Mouse (Mus musculus) CH12.LX (cell line): Measurements from ENCODE around the gene Thumpd3. TPM values are rescaled to one million over a fixed set of nuclear protein-coding genes. Genes with fewer than 3 reads are reported as not detected.

ENCODE experiments used
- DNase-seq: peaks from one replicate; pipeline ENCODE4 v3.0.0-alpha.2; 2013; ENCODE audit errors: extremely low read depth
- H3K27ac ChIP-seq: 2 replicates; pipeline ENCODE4 v1.5.1; 2012; ENCODE audit warnings: low read depth, mild to moderate bottlenecking, control low read depth, moderate library complexity; ENCODE audit not compliant: insufficient read depth
- H3K27me3 ChIP-seq: replicated peaks from 2 replicates; pipeline ENCODE3; 2012; ENCODE audit warnings: inconsistent platforms
- H3K36me3 ChIP-seq, 2 experiments: replicated peaks in 1 of 2; 2 replicates each; pipeline versions ENCODE3 to v1.6.1; 2012; ENCODE audit warnings: inconsistent platforms in 1 of 2, low read length in 1 of 2, mild to moderate bottlenecking in 1 of 2, mixed read lengths in 1 of 2, moderate library complexity in 1 of 2; ENCODE audit not compliant: control insufficient read depth in 1 of 2, insufficient read depth in 1 of 2
- H3K4me1 ChIP-seq, 2 experiments: 2 replicates each; pipeline ENCODE4 v1.6.1; 2012; ENCODE audit warnings: inconsistent platforms in 1 of 2, moderate library complexity in 1 of 2; ENCODE audit not compliant: insufficient read depth in 2 of 2, control insufficient read depth in 1 of 2
- H3K4me2 ChIP-seq: 2 replicates; pipeline ENCODE4 v1.6.1; 2012; ENCODE audit warnings: low read depth, mild to moderate bottlenecking, control low read depth; ENCODE audit not compliant: poor library complexity, insufficient read depth, severe bottlenecking
- H3K4me3 ChIP-seq, 3 experiments: fragments of 150-350 bp in 1 of 3; sonication (generic) in 1 of 3; replicated peaks in 1 of 3; 2 replicates each; pipeline versions ENCODE3 to v1.5.1; 2011 to 2012; ENCODE audit warnings: low read depth in 2 of 3, low read length in 2 of 3, mild to moderate bottlenecking in 2 of 3, moderate library complexity in 2 of 3, control low read depth in 1 of 3, improper control_type of control experiment in 1 of 3, inconsistent platforms in 1 of 3, mixed read lengths in 1 of 3; ENCODE audit not compliant: poor library complexity in 1 of 3
- H3K79me2 ChIP-seq: replicated peaks from 2 replicates; pipeline ENCODE4 v1.6.1; 2012; ENCODE audit warnings: mild to moderate bottlenecking, moderate library complexity; ENCODE audit not compliant: control insufficient read depth, poor library complexity, insufficient read depth, severe bottlenecking; ENCODE audit errors: extremely low read depth
- H3K9ac ChIP-seq: 2 replicates; pipeline ENCODE4 v1.6.1; 2012; ENCODE audit warnings: low read depth, mild to moderate bottlenecking, control low read depth, moderate library complexity; ENCODE audit not compliant: insufficient read depth
- H3K9me3 ChIP-seq: replicated peaks from 2 replicates; pipeline ENCODE3; 2012; ENCODE audit warnings: low read length, inconsistent platforms, mixed read lengths
- BHLHE40 ChIP-seq: IDR thresholded peaks from 2 replicates; pipeline ENCODE4 v1.6.1; 2011; ENCODE audit warnings: mild to moderate bottlenecking, low read depth, low read length, improper control_type of control experiment
- CHD1 ChIP-seq: IDR thresholded peaks from 2 replicates; pipeline ENCODE4 v1.6.1; 2012; ENCODE audit warnings: low read depth, low read length, improper control_type of control experiment, inconsistent platforms
- CHD2 ChIP-seq: IDR thresholded peaks from 2 replicates; pipeline ENCODE4 v1.6.1; 2011; ENCODE audit warnings: low read length, improper control_type of control experiment
- E2F4 ChIP-seq: IDR thresholded peaks from 2 replicates; pipeline ENCODE4 v1.6.1; 2011; ENCODE audit warnings: low read depth, low read length, improper control_type of control experiment; ENCODE audit not compliant: insufficient replicate concordance
- ELF1 ChIP-seq: IDR thresholded peaks from 2 replicates; pipeline ENCODE4 v1.6.1; 2014; ENCODE audit warnings: low read depth, mild to moderate bottlenecking, inconsistent platforms, low read length, improper control_type of control experiment
- HCFC1 ChIP-seq: IDR thresholded peaks from 2 replicates; pipeline ENCODE4 v1.6.1; 2012; ENCODE audit warnings: low read depth, mild to moderate bottlenecking, inconsistent platforms, low read length, improper control_type of control experiment
- KAT2A ChIP-seq: IDR thresholded peaks from 2 replicates; pipeline ENCODE4 v1.6.1; 2012; ENCODE audit warnings: low read length, improper control_type of control experiment, inconsistent platforms; ENCODE audit not compliant: insufficient replicate concordance
- MAFK ChIP-seq: IDR thresholded peaks from 2 replicates; pipeline ENCODE4 v1.6.1; 2011; ENCODE audit warnings: low read length, improper control_type of control experiment; ENCODE audit not compliant: insufficient replicate concordance
- MAZ ChIP-seq: IDR thresholded peaks from 2 replicates; pipeline ENCODE4 v1.6.1; 2012; ENCODE audit warnings: low read depth, mild to moderate bottlenecking, inconsistent platforms, low read length, improper control_type of control experiment, moderate library complexity
- MEF2A ChIP-seq: IDR thresholded peaks from 2 replicates; pipeline ENCODE4 v1.6.1; 2014; ENCODE audit warnings: low read depth, mild to moderate bottlenecking, inconsistent platforms, low read length, improper control_type of control experiment, borderline replicate concordance
- MYC ChIP-seq: IDR thresholded peaks from 2 replicates; pipeline ENCODE4 v1.6.1; 2011; ENCODE audit warnings: low read depth, mild to moderate bottlenecking, improper control_type of control experiment, low read length
- NELFE ChIP-seq: IDR thresholded peaks from 2 replicates; pipeline ENCODE4 v1.6.1; 2011; ENCODE audit warnings: low read depth, low read length, improper control_type of control experiment
- NRF1 ChIP-seq: IDR thresholded peaks from 2 replicates; pipeline ENCODE4 v1.6.1; 2014; ENCODE audit warnings: low read depth, mild to moderate bottlenecking, inconsistent platforms, low read length, improper control_type of control experiment, moderate library complexity
- POLR2A ChIP-seq: IDR thresholded peaks from 2 replicates; pipeline ENCODE4 v1.6.1; 2011; ENCODE audit warnings: low read depth, mild to moderate bottlenecking, improper control_type of control experiment, low read length
- RCOR1 ChIP-seq: conservative IDR thresholded peaks from 2 replicates; pipeline ENCODE4 v1.6.1; 2012; ENCODE audit warnings: low read depth, mild to moderate bottlenecking, inconsistent platforms, low read length, improper control_type of control experiment
- SIN3A ChIP-seq: IDR thresholded peaks from 2 replicates; pipeline ENCODE4 v1.6.1; 2012; ENCODE audit warnings: low read length, improper control_type of control experiment, inconsistent platforms
- SMC3 ChIP-seq: IDR thresholded peaks from 2 replicates; pipeline ENCODE4 v1.6.1; 2011; ENCODE audit warnings: low read depth, low read length, improper control_type of control experiment
- TBP ChIP-seq: conservative IDR thresholded peaks from 2 replicates; pipeline ENCODE4 v1.6.1; 2011; ENCODE audit warnings: low read depth, low read length, improper control_type of control experiment
- UBTF ChIP-seq: IDR thresholded peaks from 2 replicates; pipeline ENCODE4 v1.6.1; 2012; ENCODE audit warnings: low read depth, mild to moderate bottlenecking, inconsistent platforms, low read length, improper control_type of control experiment, moderate library complexity
- USF2 ChIP-seq: conservative IDR thresholded peaks from 2 replicates; pipeline ENCODE4 v1.6.1; 2011; ENCODE audit warnings: low read depth, low read length, improper control_type of control experiment
- ZC3H11A ChIP-seq: IDR thresholded peaks from 2 replicates; pipeline ENCODE4 v1.6.1; 2012; ENCODE audit warnings: low read depth, mild to moderate bottlenecking, inconsistent platforms, low read length, improper control_type of control experiment
- ZMIZ1 ChIP-seq: IDR thresholded peaks from 2 replicates; pipeline ENCODE4 v1.6.1; 2012; ENCODE audit warnings: low read depth, mild to moderate bottlenecking, inconsistent platforms, low read length, improper control_type of control experiment
- dilution Hi-C: fragments of 300-500 bp; cut with MboI; formaldehyde crosslinking; loops from 2 replicates; pipeline ENCODE4 v1.14.3; 2020; ENCODE audit warnings: low sequenced_read_pairs; ENCODE audit not compliant: extremely low pct_unique_long_range_greater_than_20kb, extremely low pct_ligation_motif_present
- in situ Hi-C: fragments of 300-500 bp; cut with MboI; formaldehyde crosslinking; loops from 3 replicates; pipeline ENCODE4 v1.14.3; 2019; ENCODE audit warnings: low sequenced_read_pairs, low pct_ligation_motif_present, low pct_unique_long_range_greater_than_20kb, mixed read lengths
- polyA plus RNA-seq: library from polyadenylated mRNA; unstranded; fragments of >175 nt; gene quantifications from 2 replicates; pipeline ENCODE4 v1.2.1, GENCODE M21; 2012; ENCODE audit warnings: low read depth; ENCODE audit not compliant: insufficient read length
- total RNA-seq, 2 experiments: library from RNA; depleted of rRNA; stranded (reverse); fragments of 300-350 nt in 1 of 2; fragments of >200 nt in 1 of 2; gene quantifications; 2 replicates each; pipeline ENCODE4 v1.2.3; 2012 to 2014

The Thumpd3 gene
- total and polyA plus RNA-seq, 3 experiments = 37.1 to 78.1 (median 69.3) TPM

DNA sequence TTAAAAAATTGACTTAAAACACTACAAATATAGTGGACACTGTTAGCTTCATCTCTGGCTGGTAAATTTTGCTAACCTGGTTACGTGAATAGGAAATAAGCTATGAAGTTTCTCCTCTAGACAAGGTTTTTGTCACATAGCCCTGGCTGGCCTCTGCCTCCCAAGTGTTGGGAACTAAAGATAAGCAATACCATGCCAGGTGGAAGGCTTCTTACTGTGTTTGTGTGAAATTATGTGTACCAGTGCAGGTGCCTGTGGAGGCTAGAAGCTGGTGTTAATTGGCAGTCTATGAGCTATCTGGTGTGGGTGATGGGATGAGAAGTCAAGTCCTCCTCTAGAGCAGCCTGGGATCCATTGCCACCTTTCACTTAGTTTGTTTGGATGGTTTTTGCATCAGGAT, 23.1 kb downstream of the Thumpd3 start:
- no peak overlapping the region for H3K27ac ChIP-seq
- peaks cover 5 to 27% of the 10 kb centered on the region in 2 experiments; a peak in 3 of 4 replicates for H3K4me1 ChIP-seq
- no peak overlapping the region for H3K4me3 ChIP-seq
- TF ChIP-seq ELF1 = no peak
- no peak for TF ChIP-seq USF2
- no peak for TF ChIP-seq TBP
- TF ChIP-seq UBTF = no peak
- TF ChIP-seq POLR2A = no peak
- no peak for TF ChIP-seq NRF1
- no peak for TF ChIP-seq SMC3
- no peak for TF ChIP-seq MAFK
- TF ChIP-seq HCFC1 = no peak
- dilution Hi-C loops (no loop called here), in situ Hi-C loops (no loop called here)
- H3K9ac ChIP-seq = no peak overlapping the region
- no peaks in the 10 kb centered on the region for H3K27me3 ChIP-seq
- H3K9me3 ChIP-seq = no peaks in the 10 kb centered on the region
- H3K4me2 ChIP-seq = no peak overlapping the region
- peaks cover 40 to 75% of the 10 kb centered on the region in 2 experiments for H3K36me3 ChIP-seq
- H3K79me2 ChIP-seq = peaks cover 64% of the 10 kb centered on the region
- no peak for DNase-seq

DNA sequence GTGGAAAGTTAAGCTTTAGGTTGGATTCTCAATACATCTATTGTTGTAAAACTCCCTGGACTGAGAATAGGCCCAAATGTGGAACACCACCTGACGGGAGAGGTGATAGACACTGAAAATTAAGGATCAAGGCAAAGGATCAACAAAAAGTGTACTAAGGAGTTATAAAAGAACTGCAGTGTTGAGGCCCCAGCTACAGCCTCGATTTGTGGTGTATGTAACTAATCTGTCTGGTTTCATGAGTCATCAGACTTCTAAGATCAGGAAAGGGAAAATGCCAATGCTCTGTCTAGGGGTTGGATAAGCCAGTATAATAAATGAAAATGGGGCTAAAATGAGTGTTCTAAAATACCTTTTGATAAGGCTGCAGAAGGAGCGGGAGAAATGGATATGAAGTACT, 29.2 kb downstream of the Thumpd3 start:
- Histone ChIP-seq H3K9me3 (no peaks in the 10 kb centered on the region), H3K27ac (peak overlapping the region; percentile 98; the same call in 1 of the 2 replicates), H3K4me1 (peaks cover 2 to 29% of the 10 kb centered on the region in 2 experiments; a peak in 3 of 4 replicates), H3K9ac (peak overlapping the region; percentile 55), H3K27me3 (no peaks in the 10 kb centered on the region), H3K79me2 (peaks cover 71% of the 10 kb centered on the region), H3K4me3 (peak overlapping the region; percentile 58 to 87 (median 75)), H3K4me2 (peak overlapping the region; percentile 96), H3K36me3 (peaks cover 4 to 17% of the 10 kb centered on the region in 2 experiments)
- DNase-seq = no peak
- TF ChIP-seq E2F4 (no peak), CHD1 (peak; percentile 19; the same call in 1 of the 2 replicates)
- dilution Hi-C loops = no loop called here
- in situ Hi-C loops = loop anchor here (5.0 kb wide), 1 partner anchor 33 kb away; no protein-coding TSS in a partner anchor

DNA sequence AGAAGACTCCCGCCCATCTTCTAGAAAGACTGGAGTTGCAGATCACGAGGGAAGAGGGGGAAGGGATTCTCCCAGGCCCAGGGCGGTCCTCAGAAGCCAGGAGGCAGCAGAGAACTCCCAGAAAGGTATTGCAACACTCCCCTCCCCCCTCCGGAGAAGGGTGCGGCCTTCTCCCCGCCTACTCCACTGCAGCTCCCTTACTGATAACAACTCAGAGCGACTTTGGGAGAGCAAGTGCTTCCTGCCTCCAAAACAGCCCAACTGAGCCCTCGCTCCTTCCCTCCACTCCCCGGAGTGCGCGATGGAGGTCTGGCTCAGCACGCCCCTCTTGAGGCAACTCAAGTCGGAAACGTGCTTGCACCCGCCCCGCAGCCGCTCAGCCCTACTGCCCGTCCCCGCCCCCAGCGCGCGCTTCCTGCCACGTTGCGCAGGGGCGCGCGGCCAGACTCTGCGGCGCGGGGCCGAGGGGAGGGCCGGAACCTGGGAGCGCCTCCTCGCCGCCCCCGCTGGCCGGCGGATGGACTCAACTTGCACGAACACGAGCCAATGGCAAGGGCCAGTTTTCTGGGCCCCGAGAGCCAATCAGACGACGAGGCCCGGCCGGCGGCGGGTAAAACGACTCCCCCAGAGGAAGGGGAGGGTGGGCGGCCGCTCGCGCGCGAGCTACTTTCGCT, 30.1 kb downstream of the Thumpd3 start:
- H3K9ac ChIP-seq = peak overlapping the region; percentile 55
- no peaks in the 10 kb centered on the region for H3K9me3 ChIP-seq
- H3K79me2 ChIP-seq = peaks cover 72% of the 10 kb centered on the region
- peak; percentile 94 for DNase-seq
- peak overlapping the region; percentile 96 for H3K4me2 ChIP-seq
- in situ Hi-C loops = loop anchor here (5.0 kb wide), 1 partner anchor 34 kb away; no protein-coding TSS in a partner anchor
- H3K27me3 ChIP-seq = no peaks in the 10 kb centered on the region
- peaks cover under 1 to 27% of the 10 kb centered on the region in 2 experiments; a peak in 3 of 4 replicates for H3K4me1 ChIP-seq
- dilution Hi-C loops = no loop called here
- peaks cover 2 to 13% of the 10 kb centered on the region in 2 experiments for H3K36me3 ChIP-seq
- peak overlapping the region; percentile 98 for H3K27ac ChIP-seq
- peak overlapping the region; percentile 58 to 87 (median 75) for H3K4me3 ChIP-seq
- TF ChIP-seq TBP (peak; percentile 53; the same call in 1 of the 2 replicates), ZMIZ1 (no peak; the same call in 1 of the 2 replicates), MYC (peak; percentile 91; the same call in 1 of the 2 replicates), MEF2A (0 out of 2 replicates have a peak, but pooled peaks have one; percentile 27), BHLHE40 (peak; percentile 87), RCOR1 (0 out of 2 replicates have a peak, but pooled peaks have one; percentile 23), SMC3 (peak; percentile 9; the same call in 1 of the 2 replicates), E2F4 (0 out of 2 replicates have a peak, but pooled peaks have one; percentile 69), MAFK (no peak), CHD1 (no peak), MAZ (no peak), POLR2A (peak; percentile 77), KAT2A (0 out of 2 replicates have a peak, but pooled peaks have one; percentile 5), NELFE (peak; percentile 78), SIN3A (peak; percentile 23), ZC3H11A (no peak), CHD2 (peak; percentile 89)
